Mouse (Mus musculus) limb, embryonic 15.5 days (tissue): ENCODE measurements at regions not wholly inside any gene's neighbourhood (a gene's known extent, or its start where the extent isn't known, plus 50 kb on each side); places are given as distances from the start of the nearest gene placed in this dataset.

ENCODE experiments used
- ATAC-seq: fragments of 200-750 bp; cut with Nextera tagmentation; 2 replicates; pipeline ENCODE4 v1.8.0; 2017; ENCODE audit warnings: low read depth, moderate TSS enrichment; ENCODE audit not compliant: insufficient number of reproducible peaks, low FRiP score, low TSS enrichment
- H3K27ac ChIP-seq: fragments of 300-500 bp; sonication (generic); 2 replicates; pipeline ENCODE4 v1.5.1; 2015; ENCODE audit warnings: moderate library complexity, mild to moderate bottlenecking, inconsistent platforms
- H3K27me3 ChIP-seq: fragments of 300-500 bp; sonication (generic); 2 replicates; pipeline ENCODE4 v1.6.1; 2015; ENCODE audit warnings: inconsistent platforms
- H3K36me3 ChIP-seq: fragments of 300-500 bp; sonication (generic); 2 replicates; pipeline ENCODE4 v1.6.1; 2015; ENCODE audit warnings: inconsistent platforms
- H3K4me1 ChIP-seq: fragments of 300-500 bp; sonication (generic); 2 replicates; pipeline ENCODE4 v1.6.1; 2015; ENCODE audit warnings: inconsistent platforms
- H3K4me2 ChIP-seq: fragments of 300-500 bp; sonication (generic); 2 replicates; pipeline ENCODE4 v1.6.1; 2015; ENCODE audit warnings: mild to moderate bottlenecking, inconsistent platforms
- H3K4me3 ChIP-seq: fragments of 300-500 bp; sonication (generic); 2 replicates; pipeline ENCODE4 v1.5.1; 2015; ENCODE audit warnings: mild to moderate bottlenecking, inconsistent platforms
- H3K9ac ChIP-seq: fragments of 300-500 bp; sonication (generic); 2 replicates; pipeline ENCODE4 v1.6.1; 2015; ENCODE audit warnings: inconsistent platforms
- H3K9me3 ChIP-seq: fragments of 300-500 bp; sonication (generic); 2 replicates; pipeline ENCODE4 v1.6.1; 2016; ENCODE audit warnings: inconsistent platforms
- WGBS: fragments of 180-500 bp; shearing (Covaris S2); methylation state at CpG from one replicate; pipeline ENCODE4 v1.1.7; 2015; 5-methylcytosine and 5-hydroxymethylcytosine counted together

DNA sequence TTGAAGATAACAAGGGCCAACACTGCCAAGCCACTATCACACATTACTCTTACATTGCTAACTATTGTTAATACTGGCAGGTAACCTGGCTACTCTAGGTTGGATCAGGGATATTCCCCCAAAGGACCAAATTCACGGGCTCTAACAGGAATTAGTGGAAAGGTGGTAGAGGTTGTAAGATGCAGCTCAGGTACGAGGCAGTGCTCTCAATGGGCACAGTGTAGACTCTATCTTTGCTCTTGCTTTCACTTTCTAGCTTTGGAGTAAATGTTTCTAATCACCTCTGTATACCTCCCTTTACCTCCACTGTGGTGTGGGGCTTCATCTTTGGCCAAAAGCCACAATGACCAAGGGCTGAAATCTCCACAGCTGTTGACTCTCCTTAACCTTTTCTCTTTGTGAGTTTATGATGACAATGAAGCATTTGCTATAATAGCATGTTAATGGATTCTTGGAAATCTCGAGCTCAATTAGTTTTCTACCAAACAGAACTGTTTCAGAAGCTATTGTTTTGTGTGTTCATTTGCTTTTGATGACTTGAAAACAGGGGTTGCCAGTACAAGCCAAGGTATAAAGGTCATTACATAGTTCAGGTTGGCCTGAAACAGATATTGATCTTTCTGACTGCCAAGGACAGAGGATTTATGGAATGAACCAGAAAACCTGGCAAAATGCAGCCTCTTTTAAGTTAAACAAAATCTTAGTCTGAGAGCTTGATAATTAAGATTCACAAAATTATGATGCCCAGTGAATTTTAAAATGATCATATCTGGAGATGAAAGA, 454.1 kb downstream of the 1190002N15Rik start:
- Histone ChIP-seq H3K4me2 (no peak overlapping the region), H3K4me1 (no peaks in the 10 kb centered on the region), H3K4me3 (no peak overlapping the region), H3K27me3 (no peaks in the 10 kb centered on the region), H3K9ac (no peak overlapping the region), H3K27ac (no peak overlapping the region), H3K36me3 (no peaks in the 10 kb centered on the region), H3K9me3 (no peaks in the 10 kb centered on the region)
- no peak for ATAC-seq
- 79% methylated on average over 3 of the region's 3 CpGs for WGBS

DNA sequence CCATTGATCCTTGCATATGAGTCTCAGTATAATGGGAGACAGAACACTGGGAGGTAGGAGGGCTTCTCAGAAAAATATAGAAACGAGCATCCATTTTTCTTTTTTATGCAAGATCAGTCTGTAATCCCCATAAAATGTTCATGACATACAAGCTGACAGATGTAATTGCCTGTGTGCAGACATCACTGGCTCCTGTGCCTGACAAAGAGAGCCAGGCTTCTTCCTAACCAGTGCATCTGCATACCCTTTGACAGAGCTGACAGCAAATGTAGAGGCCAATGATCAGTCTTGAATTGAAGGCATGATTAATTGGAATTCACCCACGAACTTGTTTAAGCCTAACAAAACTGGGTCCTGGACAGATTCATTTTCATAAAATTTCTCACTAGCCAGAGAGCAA, 463.0 kb downstream of the 1190002N15Rik start:
- Histone ChIP-seq H3K9ac (no peak overlapping the region), H3K9me3 (no peaks in the 10 kb centered on the region), H3K4me2 (no peak overlapping the region), H3K4me1 (no peaks in the 10 kb centered on the region), H3K36me3 (no peaks in the 10 kb centered on the region), H3K27ac (no peak overlapping the region), H3K4me3 (no peak overlapping the region), H3K27me3 (no peaks in the 10 kb centered on the region)
- WGBS, result 48% methylated on average over 2 of the region's 2 CpGs
- no peak for ATAC-seq

GRCm38 (mm10) chr9:94067121-94067520, 470.8 kb downstream of the 1190002N15Rik start:
- no peak for ATAC-seq
- Histone ChIP-seq H3K27ac (no peak overlapping the region), H3K27me3 (no peaks in the 10 kb centered on the region), H3K9ac (no peak overlapping the region), H3K4me2 (no peak overlapping the region), H3K4me3 (no peak overlapping the region), H3K4me1 (no peaks in the 10 kb centered on the region), H3K36me3 (no peaks in the 10 kb centered on the region), H3K9me3 (no peaks in the 10 kb centered on the region)
- 27% methylated on average over 1 of the region's 1 CpGs for WGBS

DNA sequence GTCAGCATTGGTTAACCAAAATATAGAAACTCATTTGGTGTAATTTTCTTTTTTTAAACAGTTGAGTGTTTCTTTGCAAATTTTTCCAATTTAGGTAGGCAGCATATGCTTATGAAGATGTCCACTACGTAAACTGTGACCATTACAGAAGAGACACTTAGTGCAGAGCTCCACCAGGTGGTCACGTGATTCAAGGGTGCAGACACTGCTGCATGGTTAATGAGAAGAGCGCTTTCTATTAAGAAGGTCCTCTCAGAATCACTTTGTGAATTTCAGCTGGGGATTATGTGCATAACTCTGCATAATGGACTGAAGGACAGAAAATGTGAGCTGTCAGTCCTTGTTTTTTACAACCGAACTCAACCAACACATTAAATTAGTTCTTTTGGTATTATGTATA, 484.7 kb downstream of the 1190002N15Rik start:
- 76% methylated on average over 4 of the region's 4 CpGs for WGBS
- Histone ChIP-seq H3K27ac (no peak overlapping the region), H3K4me1 (no peaks in the 10 kb centered on the region), H3K4me2 (no peak overlapping the region), H3K9me3 (no peaks in the 10 kb centered on the region), H3K36me3 (no peaks in the 10 kb centered on the region), H3K9ac (no peak overlapping the region), H3K27me3 (no peaks in the 10 kb centered on the region), H3K4me3 (no peak overlapping the region)
- no peak for ATAC-seq

GRCm38 (mm10) chr9:94047845-94048244, 490.0 kb downstream of the 1190002N15Rik start:
- Histone ChIP-seq H3K4me3 (no peak overlapping the region), H3K4me1 (no peaks in the 10 kb centered on the region), H3K9me3 (no peaks in the 10 kb centered on the region), H3K27me3 (no peaks in the 10 kb centered on the region), H3K27ac (no peak overlapping the region), H3K4me2 (no peak overlapping the region), H3K36me3 (no peaks in the 10 kb centered on the region), H3K9ac (no peak overlapping the region)
- WGBS, result 72% methylated on average over 7 of the region's 7 CpGs
- no peak for ATAC-seq

DNA sequence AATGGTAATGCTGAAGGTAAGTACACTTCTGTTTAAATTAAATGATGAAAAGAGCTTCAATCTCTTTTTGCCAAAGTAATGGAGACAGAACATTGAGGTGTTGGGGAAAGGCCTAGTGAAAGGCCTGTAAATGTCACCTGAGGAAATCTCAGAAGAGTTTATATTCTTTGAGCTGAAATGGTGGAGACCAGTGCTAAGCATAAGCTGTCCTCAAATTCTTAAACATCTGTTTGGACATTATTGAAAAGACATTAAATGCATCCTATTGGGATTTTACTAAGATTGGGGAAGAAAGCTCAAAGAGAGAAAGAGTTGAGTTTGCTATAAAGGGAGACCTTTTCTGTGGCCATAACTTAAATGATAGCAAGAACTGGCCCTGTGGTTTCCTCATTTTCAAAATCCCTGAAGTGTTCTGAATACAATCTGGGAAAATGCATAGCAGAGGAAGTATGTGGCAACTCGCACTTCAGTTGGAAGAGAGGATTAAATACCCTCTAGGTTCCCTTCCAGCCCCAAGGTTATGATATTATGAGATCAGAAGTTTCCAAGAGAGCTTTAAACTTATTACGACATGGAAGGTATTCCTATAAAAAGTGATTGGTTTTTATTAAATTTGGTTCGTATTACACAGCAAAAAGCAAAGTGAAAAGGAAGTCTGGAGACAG, 492.3 kb downstream of the 1190002N15Rik start:
- 0 out of 2 replicates have a peak overlapping the region, but pooled peaks have one; percentile 17 for H3K27ac ChIP-seq
- ATAC-seq, result peak; percentile 79; the same call in 1 of the 2 replicates

DNA sequence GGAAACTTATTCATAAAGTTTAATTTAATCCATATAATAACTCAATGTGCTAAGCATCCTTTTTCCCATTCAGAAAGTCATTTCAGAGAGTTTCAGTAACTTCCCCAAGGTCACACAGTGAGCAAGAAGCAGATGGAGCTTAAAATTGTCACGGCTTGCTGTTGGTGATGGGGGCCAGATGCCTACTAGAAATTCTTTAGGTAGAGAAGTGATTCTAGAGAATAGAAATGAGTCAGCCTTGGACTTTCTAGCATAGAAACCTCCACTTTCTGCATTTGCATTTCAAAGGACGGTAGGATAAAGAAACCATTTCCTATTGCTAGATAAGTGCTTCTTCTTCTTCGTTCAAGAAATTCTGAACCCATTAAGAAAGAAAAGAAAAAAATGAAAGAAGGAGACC, 514.1 kb downstream of the 1190002N15Rik start:
- 68% methylated on average over 3 of the region's 3 CpGs for WGBS
- H3K4me1 ChIP-seq, result no peaks in the 10 kb centered on the region
- ATAC-seq, result no peak

More for the DNA sequence above, 492.3 kb downstream of the 1190002N15Rik start:
- Histone ChIP-seq H3K4me2 (no peak overlapping the region), H3K4me1 (no peaks in the 10 kb centered on the region), H3K9ac (no peak overlapping the region), H3K9me3 (no peaks in the 10 kb centered on the region), H3K4me3 (no peak overlapping the region), H3K36me3 (no peaks in the 10 kb centered on the region), H3K27me3 (no peaks in the 10 kb centered on the region)
- 15% methylated on average over 3 of the region's 3 CpGs for WGBS

DNA sequence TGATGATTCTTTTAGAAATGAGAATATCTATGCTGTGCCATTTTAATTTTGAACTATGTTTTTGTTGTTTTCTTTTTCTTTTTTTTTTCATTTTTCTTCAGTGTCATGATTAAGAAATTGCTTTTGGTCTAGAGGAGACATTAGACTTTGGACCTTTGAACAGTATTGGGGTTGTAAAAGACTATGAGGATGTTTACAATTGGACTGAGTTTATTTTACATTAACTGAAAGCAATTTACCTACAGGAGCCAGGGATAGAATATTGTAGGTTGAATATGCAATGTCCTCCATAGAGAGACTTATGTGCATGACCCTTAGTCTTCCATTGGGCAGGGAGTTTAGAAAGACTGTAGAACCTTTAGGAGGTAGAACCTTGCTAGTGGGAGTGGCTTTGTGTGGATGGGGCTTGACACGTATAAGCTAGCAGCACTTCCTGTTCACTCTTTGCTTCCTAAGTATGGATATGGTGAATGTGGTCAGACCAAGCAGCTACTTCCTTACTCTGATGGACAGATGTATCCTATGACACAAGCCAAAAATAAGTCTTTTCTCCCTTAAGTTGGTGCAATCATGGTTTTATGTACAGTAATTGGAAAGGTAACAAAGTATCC, 516.5 kb downstream of the 1190002N15Rik start:
- no peak for ATAC-seq
- Histone ChIP-seq H3K4me2 (no peak overlapping the region), H3K4me1 (no peaks in the 10 kb centered on the region), H3K27ac (no peak overlapping the region), H3K4me3 (no peak overlapping the region), H3K27me3 (no peaks in the 10 kb centered on the region), H3K9ac (no peak overlapping the region), H3K36me3 (no peaks in the 10 kb centered on the region), H3K9me3 (no peaks in the 10 kb centered on the region)
- 80% methylated on average over 1 of the region's 1 CpGs for WGBS

More for the DNA sequence above, 514.1 kb downstream of the 1190002N15Rik start:
- Histone ChIP-seq H3K9me3 (no peaks in the 10 kb centered on the region), H3K4me3 (no peak overlapping the region), H3K4me2 (no peak overlapping the region), H3K9ac (no peak overlapping the region), H3K27me3 (no peaks in the 10 kb centered on the region), H3K36me3 (no peaks in the 10 kb centered on the region), H3K27ac (no peak overlapping the region)

DNA sequence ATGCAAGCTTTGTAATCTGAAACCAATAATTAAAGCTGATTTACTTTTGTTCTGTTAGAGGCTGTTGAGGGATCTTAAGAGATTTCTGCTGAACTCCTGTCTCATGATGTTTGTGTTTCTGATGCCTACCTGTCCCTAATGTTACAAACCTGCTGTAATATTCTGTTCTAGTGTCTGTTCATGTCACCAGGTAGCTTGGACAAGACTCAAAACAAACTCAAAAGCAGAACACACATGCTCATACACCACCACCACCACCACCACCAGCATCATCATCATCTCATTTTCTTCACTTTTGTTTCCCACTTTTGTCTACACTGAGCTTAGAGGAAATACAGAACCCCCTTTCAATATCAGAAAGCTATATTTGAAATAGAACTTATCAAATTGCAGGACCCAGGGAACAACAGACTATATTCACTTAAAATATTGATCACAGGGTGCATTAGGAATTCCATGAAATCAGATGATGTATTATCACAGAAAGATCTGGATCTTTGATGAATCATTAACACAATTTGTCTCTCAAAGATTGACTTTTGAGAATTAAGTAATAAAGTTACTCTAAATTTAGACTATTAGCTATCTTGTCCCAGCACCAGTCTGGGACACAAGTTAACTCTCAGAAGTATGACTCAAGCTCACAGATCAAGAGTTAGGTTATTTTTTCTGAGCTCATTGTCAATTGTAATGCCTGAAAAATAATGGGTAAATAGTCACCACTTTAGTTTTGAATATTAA, 521.0 kb downstream of the 1190002N15Rik start:
- no peak overlapping the region for H3K4me3 ChIP-seq
- no peak overlapping the region for H3K9ac ChIP-seq
- H3K27ac ChIP-seq, result no peak overlapping the region
- no peaks in the 10 kb centered on the region for H3K36me3 ChIP-seq
- ATAC-seq, result no peak
- H3K27me3 ChIP-seq, result no peaks in the 10 kb centered on the region
- no peak overlapping the region for H3K4me2 ChIP-seq
- no peaks in the 10 kb centered on the region for H3K4me1 ChIP-seq
- no peaks in the 10 kb centered on the region for H3K9me3 ChIP-seq

GRCm38 (mm10) chr9:93992216-93992615, 545.7 kb downstream of the 1190002N15Rik start:
- Histone ChIP-seq H3K36me3 (no peaks in the 10 kb centered on the region), H3K27ac (no peak overlapping the region), H3K4me1 (no peaks in the 10 kb centered on the region), H3K27me3 (no peaks in the 10 kb centered on the region), H3K4me3 (no peak overlapping the region), H3K9me3 (no peaks in the 10 kb centered on the region), H3K9ac (no peak overlapping the region), H3K4me2 (no peak overlapping the region)
- 69% methylated on average over 3 of the region's 3 CpGs for WGBS
- no peak for ATAC-seq

GRCm38 (mm10) chr9:93991141-93991540, 546.7 kb downstream of the 1190002N15Rik start:
- Histone ChIP-seq H3K9ac (no peak overlapping the region), H3K27ac (no peak overlapping the region), H3K27me3 (no peaks in the 10 kb centered on the region), H3K4me1 (no peaks in the 10 kb centered on the region), H3K4me2 (no peak overlapping the region), H3K36me3 (no peaks in the 10 kb centered on the region), H3K4me3 (no peak overlapping the region), H3K9me3 (no peaks in the 10 kb centered on the region)
- no peak for ATAC-seq
- WGBS, result 40% methylated on average over 1 of the region's 1 CpGs

- H3K27me3 ChIP-seq, result no peaks in the 10 kb centered on the region
- no peaks in the 10 kb centered on the region for H3K9me3 ChIP-seq
- H3K4me2 ChIP-seq, result no peak overlapping the region
- no peak overlapping the region for H3K9ac ChIP-seq
- 82% methylated on average over 2 of the region's 2 CpGs for WGBS
- H3K27ac ChIP-seq, result no peak overlapping the region
- no peak overlapping the region for H3K4me3 ChIP-seq
- H3K4me1 ChIP-seq, result no peaks in the 10 kb centered on the region
- no peak for ATAC-seq
- H3K36me3 ChIP-seq, result no peaks in the 10 kb centered on the region
Measured at GRCm38 (mm10) chr9:93981136-93981535, 556.7 kb downstream of the 1190002N15Rik start.
